Mouse (Mus musculus) NIH3T3 (cell line): ENCODE results near the gene Npas1.
A peak's percentile ranks its signal among the peaks of the same experiment; 100 is the strongest.

Experiments
- DNase-seq: peaks from one replicate; pipeline ENCODE4 v3.0.0-alpha.2; 2012; ENCODE audit warnings: low read depth

Npas1 gene

DNA sequence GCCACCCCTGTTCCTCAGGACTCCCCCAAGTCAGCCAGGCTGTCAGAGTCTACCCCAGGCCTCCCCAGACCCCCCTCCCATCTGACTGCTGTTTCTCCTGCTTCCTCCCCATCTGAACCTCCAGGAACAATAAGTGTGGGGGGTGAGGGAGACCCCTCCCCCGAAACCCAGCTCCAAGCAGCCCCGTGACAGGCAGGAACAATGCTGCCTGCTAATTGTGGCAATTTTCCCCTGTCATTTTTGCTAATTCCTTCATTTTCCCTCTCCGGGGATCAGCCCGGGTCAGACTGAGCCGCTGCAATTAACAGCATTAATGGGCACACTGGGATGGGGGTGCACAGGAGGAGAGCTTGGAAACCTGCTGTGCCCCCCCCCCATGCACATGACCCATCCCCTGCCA is 9.4 kb downstream of the Npas1 start:
- no peak for DNase-seq

GRCm38 (mm10) chr7:16466565-16466964 is 11.0 kb downstream of the Npas1 start:
- DNase-seq: peak; percentile 54

GRCm38 (mm10) chr7:16465568-16465967 is 12.0 kb downstream of the Npas1 start:
- DNase-seq: no peak

GRCm38 (mm10) chr7:16465160-16465559 is 12.4 kb downstream of the Npas1 start:
- peak; percentile 82 for DNase-seq

DNA sequence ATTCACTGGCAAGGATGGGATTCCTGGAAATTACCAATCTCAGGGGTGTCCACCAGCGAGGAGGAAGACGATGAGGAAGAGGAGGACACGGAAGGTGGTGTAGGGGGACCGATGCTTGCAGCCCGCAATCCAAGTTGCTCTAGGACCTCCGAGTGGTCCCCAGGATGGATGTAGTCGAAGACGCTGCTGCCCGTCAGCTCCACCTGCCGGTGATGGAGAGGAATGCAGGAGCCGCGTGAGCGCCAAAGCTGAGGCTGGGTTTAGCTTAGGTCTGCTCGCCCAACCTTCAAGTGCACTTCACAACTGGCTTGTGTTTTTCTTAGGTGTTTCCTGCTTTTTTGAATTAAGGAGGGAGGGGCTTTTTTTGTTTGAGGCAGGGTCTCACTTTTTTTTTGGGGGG is 14.3 kb downstream of the Npas1 start:
- peak; percentile 89 for DNase-seq

DNA sequence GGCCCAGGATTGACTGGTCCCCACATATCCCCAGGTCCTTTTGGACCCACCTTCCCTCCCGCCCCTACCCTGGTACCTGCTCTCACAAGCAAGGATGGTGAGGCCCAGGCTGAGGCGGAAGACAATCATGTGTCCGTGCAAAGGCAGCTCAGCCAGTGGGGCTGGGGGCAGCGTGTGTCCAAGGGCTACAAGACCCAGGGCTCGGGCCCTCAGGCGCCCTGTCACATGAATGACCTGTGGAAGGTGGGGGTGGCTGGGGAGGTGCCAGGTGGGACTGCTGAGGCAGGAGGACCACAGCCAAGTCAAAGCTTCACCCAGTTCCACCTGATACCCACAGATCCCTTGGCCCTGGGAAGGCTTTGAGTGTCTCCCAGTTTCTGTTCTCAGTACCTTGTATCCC is 15.8 kb downstream of the Npas1 start:
- no peak for DNase-seq

DNA sequence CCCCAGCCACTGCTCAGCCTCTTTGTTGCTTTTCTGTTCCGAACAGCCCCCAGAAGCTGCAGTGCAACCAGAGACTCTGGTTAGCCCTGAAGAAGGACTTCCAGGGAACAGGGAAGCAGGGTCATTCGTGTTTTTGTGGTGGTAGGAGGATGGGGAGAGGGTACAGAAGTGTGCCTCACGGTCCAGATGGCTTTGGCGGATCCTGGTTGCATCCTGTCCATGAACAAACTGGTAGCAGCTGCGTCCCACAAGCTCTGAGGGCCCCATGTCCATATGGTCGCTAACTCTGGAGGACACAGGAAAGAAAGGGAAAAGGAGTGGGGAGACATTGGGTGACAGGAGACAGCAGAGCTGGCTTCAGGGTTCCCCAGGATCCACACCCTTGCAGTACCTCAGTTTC is 16.4 kb downstream of the Npas1 start:
- DNase-seq: no peak

- DNase-seq: no peak
Measured at GRCm38 (mm10) chr7:16460566-16460965, 17.0 kb downstream of the Npas1 start.

DNA sequence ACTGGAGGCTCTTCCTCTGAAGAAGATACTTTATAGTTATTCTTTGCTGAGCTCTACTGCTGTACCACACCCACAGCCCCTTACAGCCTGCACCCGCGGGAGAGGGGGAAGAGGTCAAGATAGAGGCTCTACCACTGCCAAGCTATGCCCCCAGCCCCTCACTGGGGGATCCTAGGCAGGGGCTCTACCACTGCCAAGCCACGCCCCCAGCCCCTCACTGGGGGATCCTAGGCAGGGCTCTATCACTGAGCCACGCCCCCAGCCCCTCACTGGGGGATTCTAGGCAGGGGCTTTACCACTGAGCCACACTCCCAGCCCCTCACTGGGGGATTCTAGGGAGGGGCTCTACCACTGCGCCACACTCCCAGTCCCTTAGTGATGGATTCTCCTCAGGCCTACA is 21.2 kb downstream of the Npas1 start:
- no peak for DNase-seq

GRCm38 (mm10) chr7:16455016-16455415 is 22.5 kb downstream of the Npas1 start:
- DNase-seq: no peak

DNA sequence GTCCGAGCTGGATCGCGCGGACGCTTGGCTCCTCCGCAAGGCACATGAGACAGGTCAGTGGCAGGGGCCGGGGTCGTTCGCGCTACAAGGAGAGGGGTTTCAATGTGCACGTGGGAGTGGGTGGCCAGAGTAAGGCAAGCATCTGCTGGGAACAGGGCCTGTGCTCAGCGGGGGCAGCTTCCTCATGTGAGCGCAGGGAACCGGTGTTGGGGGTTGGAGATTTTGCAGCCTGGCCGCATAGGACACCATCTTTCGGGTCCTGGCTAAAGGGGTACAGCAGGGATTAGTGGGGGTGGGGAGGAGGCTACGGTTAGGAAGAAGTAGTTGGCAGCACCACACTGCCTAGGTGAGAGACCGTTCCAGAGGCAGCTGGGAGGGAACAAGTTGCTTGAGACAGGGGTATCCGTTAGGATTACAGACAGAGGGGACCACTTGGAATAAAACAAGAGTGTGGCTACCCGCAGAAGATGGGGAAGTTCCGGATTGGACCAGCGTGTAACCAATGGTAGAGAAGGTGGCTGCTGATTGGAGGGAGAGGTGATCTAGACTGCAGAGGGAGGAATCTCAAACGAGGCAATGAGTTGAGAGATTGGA is 24.3 kb downstream of the Npas1 start:
- peak; percentile 76 for DNase-seq

DNA sequence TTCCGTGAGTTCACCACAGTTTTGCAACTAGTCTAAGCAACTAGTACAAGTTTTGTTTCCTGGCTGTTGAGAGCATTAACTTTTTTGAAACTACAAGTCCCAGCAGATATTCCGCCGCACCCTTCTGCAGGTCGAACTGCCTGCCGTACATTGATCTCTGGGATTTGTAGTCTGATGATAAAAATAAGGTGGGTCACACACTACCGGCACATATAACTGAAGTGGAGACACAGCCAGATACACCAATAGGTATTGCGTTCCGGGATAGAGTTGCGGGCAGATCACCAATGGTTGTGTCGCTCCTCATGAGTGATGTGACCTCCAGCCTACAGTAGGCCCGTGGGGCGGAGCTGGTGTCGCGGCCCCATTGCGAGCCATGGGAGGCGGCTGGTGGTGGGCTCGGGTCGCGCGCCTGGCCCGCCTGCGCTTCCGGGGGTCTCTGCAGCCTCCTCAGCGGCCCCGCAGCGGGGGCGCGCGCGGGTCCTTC is 24.9 kb downstream of the Npas1 start, which contains the start of gene Tmem160:
Tmem160 (plus strand) TSS at position 193 of the 487 bp plus-strand sequence.
- peak; percentile 94 for DNase-seq

- DNase-seq: no peak
Measured at GRCm38 (mm10) chr7:16451656-16452055, 25.9 kb downstream of the Npas1 start.

DNA sequence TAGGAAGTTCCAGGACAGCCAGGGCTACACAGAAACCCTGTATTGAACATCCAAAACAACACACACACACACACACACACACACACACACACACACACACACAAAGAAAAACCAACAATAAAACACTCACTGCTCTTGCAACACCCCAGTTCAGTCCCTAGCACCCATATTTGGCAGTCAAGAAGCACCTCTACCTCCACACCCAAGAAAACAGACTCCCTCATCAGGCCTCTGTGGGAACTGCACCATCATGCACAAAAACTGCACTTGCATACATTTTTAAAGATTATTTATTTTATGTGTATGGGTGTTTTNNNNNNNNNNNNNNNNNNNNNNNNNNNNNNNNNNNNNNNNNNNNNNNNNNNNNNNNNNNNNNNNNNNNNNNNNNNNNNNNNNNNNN is 36.3 kb downstream of the Npas1 start:
- DNase-seq: peak; percentile 57

DNA sequence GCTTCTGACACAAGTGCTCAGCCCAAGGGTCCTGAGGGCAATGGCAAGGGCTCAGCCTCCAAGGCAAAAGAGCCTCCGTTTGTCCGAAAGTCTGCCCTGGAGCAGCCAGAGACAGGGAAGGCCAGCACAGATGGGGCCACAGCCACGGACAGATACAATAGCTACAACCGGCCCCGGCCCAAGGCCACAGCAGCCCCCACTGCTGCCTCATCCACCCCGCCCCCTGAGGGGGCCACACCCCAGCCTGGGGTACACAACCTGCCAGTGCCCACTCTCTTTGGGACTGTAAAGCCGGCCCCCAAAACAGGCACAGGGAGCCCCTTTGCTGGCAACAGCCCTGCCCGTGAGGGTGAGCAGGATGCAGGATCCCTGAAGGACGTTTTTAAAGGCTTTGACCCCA is 42.4 kb downstream of the Npas1 start:
- no peak for DNase-seq

GRCm38 (mm10) chr7:16433352-16433971 is 44.1 kb downstream of the Npas1 start:
- no peak for DNase-seq

DNA sequence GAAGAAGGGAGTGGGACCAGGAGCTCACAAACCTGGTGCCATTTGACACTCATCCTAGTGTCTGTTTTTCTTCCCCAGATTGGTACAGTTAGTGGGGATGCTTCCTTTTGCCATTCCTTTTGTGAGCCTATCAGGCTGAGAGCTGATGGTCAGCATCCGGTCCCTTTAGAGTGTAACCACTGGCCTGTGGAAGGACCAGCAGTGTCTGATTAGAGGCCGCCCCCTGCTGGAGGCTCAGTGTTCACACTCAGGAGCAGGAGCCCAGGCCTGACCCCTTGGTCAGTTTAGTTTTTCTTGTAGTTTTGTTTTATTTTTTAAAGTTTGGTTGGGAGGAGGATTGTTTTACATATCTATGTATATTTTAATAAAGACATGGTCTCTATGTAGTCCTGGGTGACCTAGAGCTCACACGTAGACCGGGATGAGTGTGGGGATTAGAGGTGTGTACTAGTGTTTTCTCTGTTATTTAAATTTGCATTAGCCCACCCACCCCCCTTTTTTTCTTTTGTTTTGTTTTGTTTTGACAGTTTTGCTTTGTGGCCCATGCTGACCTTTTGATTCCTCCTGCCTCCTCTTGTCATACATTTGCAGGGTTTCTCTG is 51.3 kb downstream of the Npas1 start:
- DNase-seq: peak; percentile 90

DNA sequence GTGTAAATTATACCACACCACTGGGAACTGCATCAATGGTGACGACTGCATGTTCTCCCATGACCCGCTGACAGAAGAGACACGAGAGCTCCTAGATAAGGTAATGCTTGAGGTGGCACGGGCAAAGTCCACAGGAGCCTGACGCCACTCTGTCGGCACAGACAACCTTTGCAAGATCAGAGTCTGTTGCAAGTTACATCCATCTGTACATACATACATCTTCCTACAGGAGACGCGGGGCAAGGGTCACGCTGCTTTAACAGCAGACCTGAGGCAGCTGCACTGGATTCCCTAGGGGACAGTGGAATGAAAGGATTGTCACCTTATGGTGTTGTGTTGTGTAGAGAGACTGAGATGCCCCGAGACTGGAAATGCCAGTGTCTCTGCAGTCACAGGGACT is 51.8 kb downstream of the Npas1 start:
- DNase-seq: no peak

DNA sequence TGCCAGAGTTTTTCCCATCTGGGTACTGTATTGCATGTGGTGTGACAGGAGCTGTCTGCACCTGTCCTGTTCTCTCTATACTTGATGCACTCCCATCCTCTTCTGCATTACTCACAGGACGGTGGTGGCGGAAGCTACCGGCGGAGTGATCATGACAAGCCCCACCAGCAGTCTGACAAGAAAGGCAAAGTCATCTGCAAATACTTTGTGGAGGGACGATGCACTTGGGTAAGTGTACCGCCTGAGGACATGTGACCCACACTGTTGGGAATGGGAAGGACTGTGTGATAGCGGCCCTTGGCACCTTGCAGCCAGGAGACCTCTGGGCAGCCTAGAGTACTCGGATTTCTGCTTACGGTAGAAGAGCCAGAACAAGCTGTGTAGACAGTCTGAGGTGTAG is 53.8 kb downstream of the Npas1 start:
- no peak for DNase-seq

GRCm38 (mm10) chr7:16422222-16422856 is 55.2 kb downstream of the Npas1 start:
- DNase-seq: no peak

DNA sequence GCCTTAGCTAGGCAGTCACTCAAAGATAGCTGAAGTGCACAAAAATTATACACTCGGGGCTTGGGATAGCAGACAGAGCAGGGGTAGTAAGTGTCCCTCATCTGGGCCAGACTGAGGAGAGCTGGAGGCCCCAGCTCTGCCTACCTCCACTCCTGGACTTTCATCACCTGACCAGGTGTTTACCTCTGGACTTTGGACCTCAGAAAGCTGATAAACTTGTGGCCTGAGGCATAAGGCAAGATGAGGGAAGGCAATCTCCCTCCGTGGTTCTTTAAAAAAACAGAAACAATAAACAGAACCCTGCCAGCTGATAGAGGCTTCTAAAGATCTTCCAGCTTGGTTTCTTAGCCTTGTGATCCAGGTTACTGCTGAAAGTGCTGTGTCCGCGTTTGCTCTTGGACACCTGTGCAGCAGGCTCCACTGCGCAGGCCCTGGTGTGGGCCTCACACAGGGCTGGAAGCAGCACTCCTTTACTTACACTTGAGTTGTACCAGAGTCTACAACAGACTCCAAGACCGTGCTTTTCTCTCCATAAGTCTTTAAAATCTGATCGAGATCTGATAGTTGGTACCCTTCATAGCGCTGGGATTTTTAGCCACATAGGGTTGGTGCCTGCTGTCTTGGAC is 56.9 kb downstream of the Npas1 start:
- no peak for DNase-seq

DNA sequence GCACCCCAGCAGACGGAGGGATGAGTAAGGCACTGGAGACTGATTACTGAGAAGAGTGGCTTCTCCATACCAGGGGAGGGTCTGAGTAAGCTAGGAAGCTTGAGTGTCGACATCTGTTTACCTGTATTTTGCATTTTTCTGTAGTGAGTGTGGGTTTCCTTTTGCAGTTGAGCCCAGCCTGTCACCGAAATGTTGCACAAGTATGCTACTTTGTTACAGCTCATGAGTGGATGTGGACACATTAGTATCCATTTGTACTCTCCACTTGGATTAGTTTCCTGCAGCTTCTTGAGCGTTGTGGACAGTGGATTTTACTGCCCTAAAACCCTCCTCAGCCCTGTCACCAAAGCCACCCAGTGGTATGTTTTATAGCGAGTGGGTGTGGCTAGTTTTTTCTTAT is 58.8 kb downstream of the Npas1 start:
- DNase-seq: peak; percentile 74
